Mouse (Mus musculus) hematopoietic multipotent progenitor cell, adult 10-12 weeks (in vitro differentiated cells): ENCODE results near the gene Skp1a. TPM values are rescaled to one million over a fixed set of nuclear protein-coding genes. Genes with fewer than 3 reads are reported as not detected.

Source experiments
- polyA plus RNA-seq: library from polyadenylated mRNA; stranded (reverse); fragments of >175 nt; gene quantifications from 2 replicates; pipeline ENCODE4 v1.2.3, GENCODE M21; 2012; ENCODE audit warnings: low replicate concordance

Skp1a gene
- polyA plus RNA-seq, result 3.8 and 14.4 TPM in 2 replicates

GRCm38 (mm10) chr11:52231606-52232541 is at the start of gene Skp1a:
Gene Skp1a, plus strand, starts transcription at chr11:52231995.

GRCm38 (mm10) chr11:52213887-52214286 is 17.9 kb upstream of the Skp1a start, which contains the start of gene Olfr1371:
Gene Olfr1371, minus strand, starts transcription at chr11:52213987.

GRCm38 (mm10) chr11:52282774-52283595 is 51.2 kb downstream of the Skp1a start, which contains the start of gene Tcf7:
Gene Tcf7, minus strand, starts transcription at chr11:52283014.

Other genes with a start within 250 kb of the Skp1a start
- 256 and 265 TPM in 2 replicates for gene Ube2b, start 231.2 kb upstream of the Skp1a start, polyA plus RNA-seq
- 1.5 and 2.3 TPM in 2 replicates for gene Cdkl3, start 227.8 kb upstream of the Skp1a start, polyA plus RNA-seq
- gene Ppp2ca, start 133.3 kb upstream of the Skp1a start, polyA plus RNA-seq, result 9.4 and 12.4 TPM in 2 replicates
- not detected in 2 replicates for gene Olfr1373, start 86.5 kb upstream of the Skp1a start, polyA plus RNA-seq
- gene Olfr1371, start 18.0 kb upstream of the Skp1a start, polyA plus RNA-seq, result not detected in 2 replicates
- 309 and 338 TPM in 2 replicates for gene Tcf7, start 51.0 kb downstream of the Skp1a start, polyA plus RNA-seq
- gene Vdac1, start 128.9 kb downstream of the Skp1a start, polyA plus RNA-seq, result 7.5 and 16.4 TPM in 2 replicates
- gene 9530068E07Rik, start 164.4 kb downstream of the Skp1a start, polyA plus RNA-seq, result 106 and 218 TPM in 2 replicates